Mouse (Mus musculus) neural tube, embryonic 14.5 days (tissue): ENCODE results near the gene Spag7. TPM values are rescaled to one million over a fixed set of nuclear protein-coding genes. Genes with fewer than 3 reads are reported as not detected.
A peak's percentile ranks its signal among the peaks of the same experiment; 100 is the strongest.

Experiments
- ATAC-seq: fragments of 200-750 bp; cut with Nextera tagmentation; 2 replicates; pipeline ENCODE4 v1.8.0; 2017; ENCODE audit warnings: low read depth, mild to moderate bottlenecking, moderate TSS enrichment, moderate library complexity
- H3K27ac ChIP-seq: fragments of 300-500 bp; sonication (generic); 2 replicates; pipeline ENCODE4 v1.5.1; 2014; ENCODE audit warnings: low read depth, mild to moderate bottlenecking, control low read depth, low read length, moderate library complexity, mixed read lengths
- H3K27me3 ChIP-seq: fragments of 300-500 bp; sonication (generic); 2 replicates; pipeline ENCODE4 v1.6.1; 2014; ENCODE audit warnings: low read length; ENCODE audit not compliant: control insufficient read depth, insufficient read depth
- H3K36me3 ChIP-seq: fragments of 300-500 bp; sonication (generic); 2 replicates; pipeline ENCODE4 v1.6.1; 2014; ENCODE audit warnings: low read length, mixed read lengths; ENCODE audit not compliant: control insufficient read depth, insufficient read depth
- H3K4me1 ChIP-seq: fragments of 300-500 bp; sonication (generic); 2 replicates; pipeline ENCODE4 v1.6.1; 2014; ENCODE audit warnings: low read length; ENCODE audit not compliant: control insufficient read depth, insufficient read depth
- H3K4me2 ChIP-seq: fragments of 300-500 bp; sonication (generic); 2 replicates; pipeline ENCODE4 v1.6.1; 2014; ENCODE audit warnings: mild to moderate bottlenecking, low read depth, low read length, control low read depth
- H3K4me3 ChIP-seq: fragments of 300-500 bp; sonication (generic); 2 replicates; pipeline ENCODE4 v1.5.1; 2014; ENCODE audit warnings: low read depth, low read length, control low read depth, mixed read lengths
- H3K9ac ChIP-seq: fragments of 300-500 bp; sonication (generic); replicated peaks from 2 replicates; pipeline ENCODE4 v1.6.1; 2014; ENCODE audit warnings: low read depth, mild to moderate bottlenecking, control low read depth, low read length, mixed read lengths
- H3K9me3 ChIP-seq: fragments of 300-500 bp; sonication (generic); 2 replicates; pipeline ENCODE4 v1.6.1; 2016; ENCODE audit warnings: low read length; ENCODE audit not compliant: control insufficient read depth
- WGBS: fragments of 180-500 bp; shearing (Covaris S2); extraction: QIAGEN DNeasy Blood & Tissue Kit; methylation state at CpG from one replicate; pipeline ENCODE4 v1.1.7; 2014; 5-methylcytosine and 5-hydroxymethylcytosine counted together
- polyA plus RNA-seq: library from polyadenylated mRNA; unstranded; fragments of >200 nt; fragmentation: Nextera tagmentation; extraction: Ambion mirVana; gene quantifications from 2 replicates; pipeline ENCODE4 v1.2.1, GENCODE M21; 2014

Gene Spag7
- polyA plus RNA-seq, 1 experiment from 2014 or later = 151 TPM

DNA sequence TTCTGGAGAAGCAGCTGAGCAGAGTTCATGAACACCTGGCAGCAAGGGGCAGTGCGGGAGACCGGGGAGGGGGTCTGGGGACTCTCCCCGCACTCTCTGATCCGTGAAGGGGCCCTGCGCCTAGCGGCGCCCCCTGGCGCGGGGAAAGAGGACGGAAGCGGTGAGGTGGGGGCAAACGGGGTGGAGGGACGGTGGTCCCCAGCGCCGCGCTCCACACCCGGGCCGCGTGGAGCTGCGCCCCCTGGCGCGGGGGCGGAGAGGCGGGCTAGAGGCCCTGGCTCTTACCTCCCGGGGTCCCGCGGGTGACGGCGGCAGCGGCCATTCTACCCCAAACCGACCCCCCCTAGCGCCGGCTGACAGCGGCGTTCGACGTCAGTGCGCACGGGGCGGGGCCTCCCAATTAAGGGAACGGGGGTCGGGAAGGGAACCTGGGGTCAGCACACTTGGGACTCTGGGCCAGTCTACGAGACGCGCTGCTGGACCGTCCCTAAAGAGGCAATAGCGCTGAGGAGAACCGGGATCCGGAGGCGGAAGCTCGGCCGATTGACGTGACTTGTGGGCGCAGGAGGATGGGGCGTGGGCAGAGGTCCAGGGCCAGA, 18.5 kb upstream of the Spag7 start, which contains the start of gene Camta2:
Gene Camta2 (minus strand): TSS at position 505 of the 599 bp plus-strand sequence.
- Histone ChIP-seq H3K4me1 (peaks cover 15% of the 10 kb centered on the region), H3K36me3 (peaks cover 20% of the 10 kb centered on the region), H3K27me3 (no peaks in the 10 kb centered on the region), H3K27ac (peak within 1 kb of the TSS; percentile 83), H3K4me3 (peak within 1 kb of the TSS; percentile 82), H3K9ac (peak within 1 kb of the TSS; percentile 92), H3K4me2 (peak within 1 kb of the TSS; percentile 80), H3K9me3 (no peaks in the 10 kb centered on the region)
- ATAC-seq = peak; percentile 83
- under 1% methylated on average over 48 of the region's 55 CpGs for WGBS

DNA sequence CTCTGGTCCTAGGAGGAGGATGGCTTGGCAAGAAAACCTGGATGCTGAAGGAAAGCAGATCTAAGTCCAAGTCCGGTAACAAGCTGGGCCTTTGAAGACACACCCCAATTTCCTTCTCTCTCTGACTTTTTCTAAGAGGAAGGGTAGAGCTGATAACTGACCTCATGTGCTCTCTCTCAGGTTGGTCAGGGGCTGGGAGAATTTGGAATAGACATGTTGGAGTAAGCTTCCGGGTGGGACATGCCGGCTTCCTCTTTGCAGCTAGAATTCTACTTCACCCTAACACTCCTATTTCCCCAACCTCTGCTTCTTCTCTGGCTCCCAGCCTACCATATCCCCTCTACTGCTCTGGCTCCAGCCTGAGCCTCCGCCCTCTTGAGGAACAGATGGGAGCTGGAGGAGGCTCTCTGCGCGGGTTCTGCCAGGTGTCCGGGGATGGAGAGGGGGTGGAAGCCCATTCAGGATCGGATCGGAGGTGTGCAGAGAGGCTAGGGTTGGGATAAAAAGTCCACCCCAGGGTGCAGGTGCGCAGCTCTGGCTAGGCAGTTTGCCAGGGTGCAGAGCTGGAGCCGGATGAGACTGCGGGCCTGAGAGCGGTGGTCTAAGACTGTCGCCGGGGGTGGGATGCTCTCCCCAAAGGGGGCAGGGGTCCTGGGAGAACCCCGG, 17.8 kb upstream of the Spag7 start:
- Histone ChIP-seq H3K9ac (peak overlapping the region; percentile 92), H3K9me3 (no peaks in the 10 kb centered on the region), H3K4me2 (peak overlapping the region; percentile 80), H3K4me1 (peaks cover 20% of the 10 kb centered on the region), H3K36me3 (peaks cover 21% of the 10 kb centered on the region), H3K4me3 (peak overlapping the region; percentile 82), H3K27ac (peak overlapping the region; percentile 83), H3K27me3 (no peaks in the 10 kb centered on the region)
- peak; percentile 57 for ATAC-seq
- WGBS = 2% methylated on average over 16 of the region's 16 CpGs

DNA sequence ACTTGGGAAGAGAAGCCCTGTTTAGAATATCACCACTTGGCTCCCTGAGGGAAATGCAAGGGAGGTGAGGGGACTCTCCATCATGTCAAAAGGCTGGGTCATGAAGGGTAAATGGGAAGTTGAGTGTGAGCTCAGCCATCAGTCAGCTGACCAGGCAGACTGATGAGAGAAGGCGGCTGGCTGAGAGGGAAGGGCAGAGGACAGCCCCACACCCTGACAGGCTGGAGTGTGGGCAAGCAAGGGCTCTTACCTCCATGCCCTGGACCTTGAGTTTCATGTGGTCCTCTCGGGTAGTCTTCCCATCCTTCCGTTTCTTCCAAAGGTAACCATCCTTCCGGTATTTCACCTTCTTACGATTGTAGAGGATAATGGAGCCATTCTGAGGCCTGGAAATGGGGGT, 14.4 kb upstream of the Spag7 start:
- WGBS = 97% methylated on average over 5 of the region's 5 CpGs
- ATAC-seq = no peak
- H3K36me3 ChIP-seq = peaks cover 36% of the 10 kb centered on the region

GRCm38 (mm10) chr11:70681897-70682581, 12.8 kb upstream of the Spag7 start:
- Histone ChIP-seq H3K27me3 (no peaks in the 10 kb centered on the region), H3K9me3 (no peaks in the 10 kb centered on the region), H3K36me3 (peaks cover 36% of the 10 kb centered on the region), H3K4me3 (no peak overlapping the region), H3K9ac (no peak overlapping the region), H3K27ac (no peak overlapping the region), H3K4me2 (no peak overlapping the region), H3K4me1 (peaks cover 13% of the 10 kb centered on the region)
- peak; percentile 60 for ATAC-seq
- 21% methylated on average over 11 of the region's 11 CpGs for WGBS

More for the DNA sequence above, 14.4 kb upstream of the Spag7 start:
- peaks cover 16% of the 10 kb centered on the region for H3K4me1 ChIP-seq
- no peaks in the 10 kb centered on the region for H3K27me3 ChIP-seq
- no peak overlapping the region for H3K9ac ChIP-seq
- no peaks in the 10 kb centered on the region for H3K9me3 ChIP-seq
- H3K4me3 ChIP-seq = no peak overlapping the region
- H3K4me2 ChIP-seq = no peak overlapping the region
- H3K27ac ChIP-seq = no peak overlapping the region

GRCm38 (mm10) chr11:70681170-70681569, 12.0 kb upstream of the Spag7 start:
- Histone ChIP-seq H3K9me3 (no peaks in the 10 kb centered on the region), H3K4me3 (no peak overlapping the region), H3K27ac (no peak overlapping the region), H3K36me3 (peaks cover 43% of the 10 kb centered on the region), H3K4me1 (peaks cover 5% of the 10 kb centered on the region), H3K27me3 (no peaks in the 10 kb centered on the region), H3K9ac (0 out of 2 replicates have a peak overlapping the region, but pooled peaks have one; percentile 28), H3K4me2 (no peak overlapping the region)
- 70% methylated on average over 12 of the region's 12 CpGs for WGBS
- no peak for ATAC-seq

GRCm38 (mm10) chr11:70679894-70680293, 10.7 kb upstream of the Spag7 start:
- 88% methylated on average over 8 of the region's 8 CpGs for whole genome bisulfite sequencing
- H3K4me3 ChIP-seq = no peak overlapping the region
- H3K9me3 ChIP-seq = no peaks in the 10 kb centered on the region
- H3K9ac ChIP-seq = no peak overlapping the region
- H3K36me3 ChIP-seq = peaks cover 46% of the 10 kb centered on the region
- peaks cover 5% of the 10 kb centered on the region; the same call in 1 of the 2 replicates for H3K4me1 ChIP-seq
- no peak overlapping the region for H3K4me2 ChIP-seq
- no peak overlapping the region for H3K27ac ChIP-seq
- no peak for ATAC-seq
- H3K27me3 ChIP-seq = no peaks in the 10 kb centered on the region

- H3K36me3 ChIP-seq = peaks cover 43% of the 10 kb centered on the region
- H3K27ac ChIP-seq = no peak overlapping the region
- WGBS = 97% methylated on average over 8 of the region's 8 CpGs
- H3K4me3 ChIP-seq = no peak overlapping the region
- no peaks in the 10 kb centered on the region for H3K27me3 ChIP-seq
- ATAC-seq = no peak
- H3K4me1 ChIP-seq = peaks cover 5% of the 10 kb centered on the region; the same call in 1 of the 2 replicates
- no peak overlapping the region for H3K4me2 ChIP-seq
- no peaks in the 10 kb centered on the region for H3K9me3 ChIP-seq
- no peak overlapping the region for H3K9ac ChIP-seq
Measured at GRCm38 (mm10) chr11:70679361-70679760, 10.1 kb upstream of the Spag7 start.

- Histone ChIP-seq H3K9me3 (no peaks in the 10 kb centered on the region), H3K36me3 (peaks cover 43% of the 10 kb centered on the region), H3K27me3 (no peaks in the 10 kb centered on the region), H3K4me3 (no peak overlapping the region), H3K4me1 (peaks cover 5% of the 10 kb centered on the region; the same call in 1 of the 2 replicates), H3K27ac (no peak overlapping the region), H3K4me2 (no peak overlapping the region), H3K9ac (no peak overlapping the region)
- 60% methylated on average over 2 of the region's 2 CpGs for WGBS
- no peak for ATAC-seq
Measured at GRCm38 (mm10) chr11:70678576-70678975, 9.4 kb upstream of the Spag7 start.

- no peak overlapping the region for H3K4me2 ChIP-seq
- peaks cover 38% of the 10 kb centered on the region for H3K36me3 ChIP-seq
- peaks cover 5% of the 10 kb centered on the region; the same call in 1 of the 2 replicates for H3K4me1 ChIP-seq
- no peak for ATAC-seq
- WGBS = 82% methylated on average over 9 of the region's 9 CpGs
- H3K9ac ChIP-seq = no peak overlapping the region
- no peak overlapping the region for H3K4me3 ChIP-seq
- H3K9me3 ChIP-seq = no peaks in the 10 kb centered on the region
- H3K27ac ChIP-seq = no peak overlapping the region
- no peaks in the 10 kb centered on the region for H3K27me3 ChIP-seq
Measured at GRCm38 (mm10) chr11:70678092-70678491, 8.9 kb upstream of the Spag7 start.
